Mouse (Mus musculus): ENCODE data around the gene Gm5129.
A peak's percentile ranks its signal among the peaks of the same experiment; 100 is the strongest.
"Not testable (repeated sequence)": the region's sequence is repeated elsewhere in the genome, so short reads cannot be mapped to it uniquely, and the experiment has no call there.

Gm5129 gene

GRCm38 (mm10) chr5:29735557-29736061 is at the start of gene Gm5129, which contains the start of gene Dnajb6:
Gm5129 (minus strand) TSS chr5:29735936.
Dnajb6 (plus strand) TSS chr5:29735688.
- no peaks in the 10 kb centered on the region for H3K36me3 ChIP-seq (ENCODE audit: control insufficient read depth, insufficient read depth, low read length, poor library complexity, severe bottlenecking)
- H3K27me3 ChIP-seq (ENCODE audit: control insufficient read depth, insufficient read depth, low read length, poor library complexity, severe bottlenecking): no peaks in the 10 kb centered on the region
- peak; percentile 95 for DNase-seq (ENCODE audit: low read depth, low spot score)

GRCm38 (mm10) chr5:29784906-29785305 is 49.2 kb upstream of the Gm5129 start:
- not testable (repeated sequence) for H3K36me3 ChIP-seq (ENCODE audit: control insufficient read depth, insufficient read depth, low read length, poor library complexity, severe bottlenecking); DNase-seq (ENCODE audit: low read depth, low spot score); H3K27me3 ChIP-seq (ENCODE audit: control insufficient read depth, insufficient read depth, low read length, poor library complexity, severe bottlenecking)

GRCm38 (mm10) chr5:29782261-29782660 is 46.5 kb upstream of the Gm5129 start:
- no peak for DNase-seq (ENCODE audit: low read depth, low spot score)
- no peaks in the 10 kb centered on the region for H3K27me3 ChIP-seq (ENCODE audit: control insufficient read depth, insufficient read depth, low read length, poor library complexity, severe bottlenecking)
- H3K36me3 ChIP-seq (ENCODE audit: control insufficient read depth, insufficient read depth, low read length, poor library complexity, severe bottlenecking): peaks cover 1% of the 10 kb centered on the region

- H3K27me3 ChIP-seq (ENCODE audit: control insufficient read depth, insufficient read depth, low read length, poor library complexity, severe bottlenecking); H3K36me3 ChIP-seq (ENCODE audit: control insufficient read depth, insufficient read depth, low read length, poor library complexity, severe bottlenecking); DNase-seq (ENCODE audit: low read depth, low spot score): not testable (repeated sequence)
These were observed 44.0 kb upstream of the Gm5129 start for GRCm38 (mm10) chr5:29779733-29780132.

DNA sequence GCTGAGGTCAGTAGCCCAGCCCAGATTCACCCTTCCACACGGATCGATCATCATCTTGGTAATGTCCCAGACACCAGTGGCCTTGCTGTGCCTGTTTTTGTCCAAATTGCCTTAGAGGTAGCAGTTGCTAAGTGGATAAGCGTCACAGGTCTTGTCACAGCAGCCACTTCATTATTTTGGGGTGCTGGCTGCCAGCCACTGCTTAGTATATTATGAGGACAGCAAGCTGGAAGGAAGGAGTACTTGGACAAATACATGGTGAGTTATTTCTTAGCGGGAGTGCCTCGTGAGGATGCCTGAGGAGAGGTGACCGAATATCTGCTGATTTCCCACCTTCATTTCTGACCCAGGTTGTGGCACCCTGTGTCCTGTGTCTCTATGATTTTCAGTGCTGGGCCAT is 42.3 kb upstream of the Gm5129 start:
- peaks cover 1% of the 10 kb centered on the region for H3K36me3 ChIP-seq (ENCODE audit: control insufficient read depth, insufficient read depth, low read length, poor library complexity, severe bottlenecking)
- no peaks in the 10 kb centered on the region for H3K27me3 ChIP-seq (ENCODE audit: control insufficient read depth, insufficient read depth, low read length, poor library complexity, severe bottlenecking)
- no peak for DNase-seq (ENCODE audit: low read depth, low spot score)

DNA sequence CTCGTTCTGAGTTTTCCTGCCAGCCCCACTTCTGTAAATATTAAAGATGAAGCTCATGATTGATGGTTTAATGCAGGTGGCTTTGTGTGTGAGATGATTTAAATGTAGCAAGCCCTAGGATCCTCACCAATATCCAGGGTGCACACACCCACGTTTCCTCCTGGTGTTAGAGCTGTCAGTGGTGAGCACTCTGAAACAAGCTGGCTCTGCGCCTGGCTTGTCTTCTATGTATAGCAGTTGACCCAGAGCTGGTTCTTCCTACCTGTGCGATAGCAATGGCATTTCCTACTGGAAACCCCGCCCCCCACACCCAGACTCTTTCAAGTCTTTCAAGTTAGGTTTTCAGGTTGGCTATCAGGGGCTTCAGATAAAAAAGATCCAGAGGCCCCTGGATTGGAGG is 39.7 kb upstream of the Gm5129 start:
- Histone ChIP-seq H3K36me3 (ENCODE audit: control insufficient read depth, insufficient read depth, low read length, poor library complexity, severe bottlenecking) (no peaks in the 10 kb centered on the region), H3K27me3 (ENCODE audit: control insufficient read depth, insufficient read depth, low read length, poor library complexity, severe bottlenecking) (no peaks in the 10 kb centered on the region)
- DNase-seq (ENCODE audit: low read depth, low spot score): no peak

DNA sequence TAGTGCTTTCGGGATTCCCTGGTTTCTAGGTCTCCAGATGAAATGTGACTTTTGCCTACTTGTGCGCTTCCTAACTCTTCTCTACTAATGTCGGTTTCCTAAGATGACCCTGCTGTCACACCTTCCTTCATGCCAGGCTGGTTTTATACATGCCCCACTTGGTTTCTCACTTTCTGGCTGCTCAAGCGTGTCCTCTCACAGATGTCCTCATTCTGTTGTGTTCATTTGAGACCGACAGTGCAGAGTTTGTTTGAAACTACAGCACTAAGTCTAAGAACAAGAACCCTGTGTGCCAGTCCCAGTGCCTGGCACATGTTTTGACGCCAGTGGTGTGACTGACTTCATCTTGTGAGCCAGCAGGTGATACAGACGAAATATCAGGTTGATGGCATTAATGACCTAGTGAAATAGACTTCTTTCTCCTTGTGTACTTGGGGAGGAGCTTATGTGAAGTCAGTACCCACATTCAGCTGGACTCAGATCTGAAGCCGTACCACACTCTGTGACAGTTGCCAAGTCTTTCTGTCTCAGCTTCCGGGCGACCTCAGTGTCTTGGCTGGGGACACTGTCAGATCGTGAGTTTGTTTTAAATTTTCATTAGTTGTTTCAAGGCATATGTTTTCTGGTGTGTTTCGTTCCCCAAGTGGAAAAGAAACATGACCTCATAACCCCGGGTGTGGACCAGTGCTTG is 37.9 kb upstream of the Gm5129 start:
- no peaks in the 10 kb centered on the region for H3K27me3 ChIP-seq (ENCODE audit: control insufficient read depth, insufficient read depth, low read length, poor library complexity, severe bottlenecking)
- H3K36me3 ChIP-seq (ENCODE audit: control insufficient read depth, insufficient read depth, low read length, poor library complexity, severe bottlenecking): no peaks in the 10 kb centered on the region
- DNase-seq (ENCODE audit: low read depth, low spot score): peak; percentile 33

DNA sequence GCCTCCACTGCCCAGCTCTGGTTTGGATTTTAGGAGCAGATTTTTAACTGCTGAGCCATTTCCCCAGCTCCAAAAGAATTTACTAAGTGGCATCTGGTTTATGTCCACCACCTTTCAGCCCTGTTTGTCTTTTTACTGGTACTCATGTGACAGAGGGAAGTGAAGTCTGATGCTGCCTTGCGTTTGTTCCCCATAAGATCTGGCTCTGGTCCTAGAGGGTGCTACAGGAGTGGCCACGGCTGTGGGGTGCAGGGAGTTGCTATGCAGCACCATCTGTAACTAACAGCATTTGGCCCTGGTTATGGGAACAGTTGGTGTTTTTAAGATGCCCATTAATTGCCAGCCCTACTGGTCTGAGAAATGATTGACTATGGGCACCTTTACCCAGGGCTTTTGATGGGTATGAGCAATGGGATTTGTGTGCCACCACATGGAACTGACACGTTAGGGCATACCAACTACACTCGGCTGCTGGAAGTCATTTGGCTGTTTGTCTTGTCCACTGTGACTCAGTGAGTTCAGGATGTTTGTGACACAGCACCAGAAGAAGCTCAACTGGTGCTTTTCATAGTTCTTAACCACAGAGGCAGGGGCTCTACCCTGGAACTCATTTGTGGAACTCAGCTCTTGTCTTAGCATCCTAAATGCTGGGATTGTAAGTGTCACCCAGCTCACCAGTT is 37.1 kb upstream of the Gm5129 start:
- no peaks in the 10 kb centered on the region for H3K27me3 ChIP-seq (ENCODE audit: control insufficient read depth, insufficient read depth, low read length, poor library complexity, severe bottlenecking)
- DNase-seq (ENCODE audit: low read depth, low spot score): peak; percentile 16

DNA sequence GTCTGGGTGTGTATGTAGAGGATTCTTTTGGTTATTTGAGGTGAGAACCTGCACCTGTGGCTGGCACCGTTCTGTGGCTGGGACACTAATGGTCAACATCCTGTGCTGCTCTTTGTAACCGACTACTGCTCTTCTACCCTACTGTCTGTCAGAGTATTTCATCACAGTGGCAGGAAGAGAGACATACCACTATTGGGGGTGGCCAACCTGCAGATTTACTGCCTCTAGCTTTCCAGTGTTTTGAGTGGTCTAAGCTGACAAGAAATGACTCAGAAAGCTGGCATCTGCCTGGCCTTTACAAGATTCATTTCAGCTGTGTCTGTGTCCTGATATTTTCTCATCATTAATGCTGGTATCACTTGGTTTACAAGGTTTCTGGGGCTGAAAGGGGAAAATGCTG is 36.3 kb upstream of the Gm5129 start:
- DNase-seq (ENCODE audit: low read depth, low spot score): no peak
- H3K27me3 ChIP-seq (ENCODE audit: control insufficient read depth, insufficient read depth, low read length, poor library complexity, severe bottlenecking): no peaks in the 10 kb centered on the region
- H3K36me3 ChIP-seq (ENCODE audit: control insufficient read depth, insufficient read depth, low read length, poor library complexity, severe bottlenecking): no peaks in the 10 kb centered on the region

More for the DNA sequence above, 37.1 kb upstream of the Gm5129 start:
- no peaks in the 10 kb centered on the region for H3K36me3 ChIP-seq (ENCODE audit: control insufficient read depth, insufficient read depth, low read length, poor library complexity, severe bottlenecking)

DNA sequence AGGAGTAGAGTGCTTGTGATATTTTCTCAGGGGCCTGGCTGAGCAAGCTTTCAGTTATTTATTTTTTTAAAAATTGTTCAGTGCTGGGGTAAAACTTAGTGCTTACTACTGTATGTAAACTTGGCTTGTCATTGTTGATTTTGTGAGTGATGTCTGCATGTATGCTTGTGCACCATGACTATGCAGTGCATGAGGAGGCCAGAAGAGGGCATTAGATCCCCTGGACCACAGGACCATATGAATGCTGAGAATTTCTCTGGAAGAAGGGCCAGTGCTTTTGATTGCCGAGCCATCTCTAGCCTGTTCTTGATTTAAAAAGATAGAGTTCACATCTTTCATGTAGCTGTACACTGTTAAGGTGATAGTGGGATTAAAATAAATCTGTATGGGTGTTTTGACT is 35.2 kb upstream of the Gm5129 start:
- DNase-seq (ENCODE audit: low read depth, low spot score): peak; percentile 28
- no peaks in the 10 kb centered on the region for H3K27me3 ChIP-seq (ENCODE audit: control insufficient read depth, insufficient read depth, low read length, poor library complexity, severe bottlenecking)

GRCm38 (mm10) chr5:29759318-29759717 is 23.6 kb upstream of the Gm5129 start:
- Histone ChIP-seq H3K36me3 (ENCODE audit: control insufficient read depth, insufficient read depth, low read length, poor library complexity, severe bottlenecking) (peaks cover 13% of the 10 kb centered on the region), H3K27me3 (ENCODE audit: control insufficient read depth, insufficient read depth, low read length, poor library complexity, severe bottlenecking) (no peaks in the 10 kb centered on the region; the same call in 1 of the 2 replicates)
- DNase-seq (ENCODE audit: low read depth, low spot score): no peak

More for the DNA sequence above, 35.2 kb upstream of the Gm5129 start:
- no peaks in the 10 kb centered on the region for H3K36me3 ChIP-seq (ENCODE audit: control insufficient read depth, insufficient read depth, low read length, poor library complexity, severe bottlenecking)

GRCm38 (mm10) chr5:29752894-29753293 is 17.2 kb upstream of the Gm5129 start:
- no peaks in the 10 kb centered on the region for H3K27me3 ChIP-seq (ENCODE audit: control insufficient read depth, insufficient read depth, low read length, poor library complexity, severe bottlenecking)

GRCm38 (mm10) chr5:29751306-29751705 is 15.6 kb upstream of the Gm5129 start:
- no peak for DNase-seq (ENCODE audit: low read depth, low spot score)
- Histone ChIP-seq H3K27me3 (ENCODE audit: control insufficient read depth, insufficient read depth, low read length, poor library complexity, severe bottlenecking) (no peaks in the 10 kb centered on the region), H3K36me3 (ENCODE audit: control insufficient read depth, insufficient read depth, low read length, poor library complexity, severe bottlenecking) (peaks cover 15% of the 10 kb centered on the region; the same call in 1 of the 2 replicates)

More at GRCm38 (mm10) chr5:29752894-29753293, 17.2 kb upstream of the Gm5129 start:
- peaks cover 18% of the 10 kb centered on the region for H3K36me3 ChIP-seq (ENCODE audit: control insufficient read depth, insufficient read depth, low read length, poor library complexity, severe bottlenecking)
- DNase-seq (ENCODE audit: low read depth, low spot score): no peak

DNA sequence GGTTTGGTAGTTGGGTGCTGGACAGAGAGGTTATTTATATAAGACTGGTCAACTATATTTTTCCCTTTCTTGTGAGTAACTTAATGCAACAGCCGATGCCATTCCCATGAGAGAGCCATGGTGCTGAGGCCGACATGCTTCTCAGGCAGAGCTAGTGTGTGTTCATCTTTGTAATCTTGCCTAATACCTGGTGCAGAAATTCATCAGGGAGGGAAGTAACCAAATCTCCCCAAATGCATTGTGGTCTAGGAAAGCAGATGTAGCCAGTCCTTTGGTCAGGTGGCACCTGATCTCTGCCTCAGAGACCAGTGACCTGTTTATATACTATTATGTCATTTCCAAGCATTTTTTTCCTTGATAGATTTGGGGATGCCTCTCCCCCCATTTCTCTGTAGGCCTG is 11.9 kb upstream of the Gm5129 start:
- DNase-seq (ENCODE audit: low read depth, low spot score): no peak
- Histone ChIP-seq H3K27me3 (ENCODE audit: control insufficient read depth, insufficient read depth, low read length, poor library complexity, severe bottlenecking) (no peaks in the 10 kb centered on the region), H3K36me3 (ENCODE audit: control insufficient read depth, insufficient read depth, low read length, poor library complexity, severe bottlenecking) (peaks cover 5% of the 10 kb centered on the region)

- H3K27me3 ChIP-seq (ENCODE audit: control insufficient read depth, insufficient read depth, low read length, poor library complexity, severe bottlenecking): no peaks in the 10 kb centered on the region
- no peaks in the 10 kb centered on the region; the same call in 1 of the 2 replicates for H3K36me3 ChIP-seq (ENCODE audit: control insufficient read depth, insufficient read depth, low read length, poor library complexity, severe bottlenecking)
- DNase-seq (ENCODE audit: low read depth, low spot score): no peak
These were observed 5.4 kb upstream of the Gm5129 start for GRCm38 (mm10) chr5:29741093-29741492.
